Comparison of ENCODE assay signal across 8 mouse cellular contexts in genomic region chr19:43959162-43959561, GRCm38 (mm10). TPM values are rescaled to one million over a fixed set of nuclear protein-coding genes. Genes with fewer than 3 reads are reported as not detected.
DNase-seq lines count a peak whose midpoint lies in the region; ATAC-seq and TF ChIP-seq lines count a peak whose summit lies in the region.

No protein-coding gene starts in this region.

- peak; percentile 94 for TF ChIP-seq CTCF in kidney, postnatal 0 days (IDR thresholded peaks at IDR 0.05; ENCODE audit: low read depth)
- peak; percentile 96 for TF ChIP-seq CTCF in liver, embryonic 14.5 days (IDR thresholded peaks at IDR 0.05; ENCODE audit: low read depth)

- H3K36me3 ChIP-seq in kidney, postnatal 0 days (ENCODE audit: insufficient read depth, low read length), result no peaks in the 10 kb centered on the region
- no peaks in the 10 kb centered on the region for H3K36me3 ChIP-seq in liver, embryonic 14.5 days (replicated peaks; ENCODE audit: control insufficient read depth, insufficient read depth, low read depth)

- no peaks in the 10 kb centered on the region for H3K9me3 ChIP-seq in kidney, postnatal 0 days (replicated peaks; ENCODE audit: low read length)
- no peaks in the 10 kb centered on the region for H3K9me3 ChIP-seq in liver, embryonic 14.5 days (ENCODE audit: control insufficient read depth, low read length)

- intact Hi-C loops in gastrocnemius, postnatal 36 days (cut with DNase I), result loop anchor here (2.0 kb wide), 1 partner anchor 126 kb away; no protein-coding TSS in a partner anchor

- H3K4me3 ChIP-seq in kidney, postnatal 0 days (replicated peaks; ENCODE audit: low read depth, low read length), result no peak overlapping the region
- no peak overlapping the region for H3K4me3 ChIP-seq in liver, embryonic 14.5 days (ENCODE audit: insufficient read depth in 1 of 2, low read depth in 2 of 2, low read length in 2 of 2)

- H3K27me3 ChIP-seq in kidney, postnatal 0 days (ENCODE audit: insufficient read depth, low read length), result no peaks in the 10 kb centered on the region
- no peaks in the 10 kb centered on the region for H3K27me3 ChIP-seq in liver, embryonic 14.5 days (ENCODE audit: control insufficient read depth, insufficient read depth, low read length)

- no peak for TF ChIP-seq EP300 in liver, embryonic 14.5 days (IDR thresholded peaks at IDR 0.05; ENCODE audit: low read depth)

- peak; percentile 73 for DNase-seq in A20 (ENCODE audit: low read depth, low spot score)
- DNase-seq in T-cell, adult 2 months (ENCODE audit: low spot score), result peak; percentile 37
- DNase-seq in cerebellum, postnatal 25 days, result peak; percentile 63 to 79
- peak; percentile 38 to 59 for DNase-seq in gastrocnemius, postnatal 36 days
- DNase-seq in kidney, postnatal 0 days (ENCODE audit: low spot score), result peak; percentile 80
- peak; percentile 31 to 36 (median 36) for DNase-seq in liver, embryonic 14.5 days (ENCODE audit: low read depth in 3 of 3, low spot score in 3 of 3)
- DNase-seq in retina, adult 2 months (ENCODE audit: low read depth, low spot score), result peak; percentile 65
- DNase-seq in thymus, postnatal 36 days, result peak; percentile 48 to 60

- 14% methylated on average over 2 of the region's 2 CpGs for WGBS in kidney, postnatal 0 days
- WGBS in liver, embryonic 14.5 days (ENCODE audit: insufficient replicate concordance), result 19% methylated on average over 2 of the region's 2 CpGs

- peak; percentile 40 for ATAC-seq in kidney, postnatal 0 days (replicated peaks; ENCODE audit: low FRiP score, low read depth)
- 0 out of 2 replicates have a peak, but pooled peaks have one; percentile 35 for ATAC-seq in liver, embryonic 14.5 days (ENCODE audit: insufficient read depth)

- H3K4me1 ChIP-seq in kidney, postnatal 0 days (replicated peaks; ENCODE audit: insufficient read depth, low read length), result peaks cover 6% of the 10 kb centered on the region; the same call in 1 of the 2 replicates
- H3K4me1 ChIP-seq in liver, embryonic 14.5 days (replicated peaks; ENCODE audit: control insufficient read depth in 2 of 2, insufficient read depth in 2 of 2, low read length in 1 of 2), result no peaks in the 10 kb centered on the region

- H3K4me2 ChIP-seq in kidney, postnatal 0 days (ENCODE audit: low read length), result no peak overlapping the region
- H3K4me2 ChIP-seq in liver, embryonic 14.5 days (ENCODE audit: low read depth), result no peak overlapping the region

- H3K9ac ChIP-seq in kidney, postnatal 0 days (ENCODE audit: low read depth, low read length), result no peak overlapping the region
- H3K9ac ChIP-seq in liver, embryonic 14.5 days (replicated peaks), result no peak overlapping the region

- no peak overlapping the region for H3K27ac ChIP-seq in kidney, postnatal 0 days
- H3K27ac ChIP-seq in liver, embryonic 14.5 days, result no peak overlapping the region

RNA-seq across cellular contexts. Expression of gene Dnmbp, which starts 19.2 kb away (rescaled TPM):
- total RNA-seq in gastrocnemius, postnatal 36 days (2021), result 1 to 10 TPM; 8.3 to 9.7 TPM
- polyA plus RNA-seq in kidney, postnatal 0 days (2015; fragmentation: Nextera tagmentation; extraction: Ambion mirVana), result 19.2 and 20.7 TPM in 2 replicates
- polyA plus RNA-seq in liver, embryonic 14.5 days (2012; rRNA removed), result 2.1 and 2.2 TPM in 2 replicates
- polyA plus RNA-seq in liver, embryonic 14.5 days (2014; fragmentation: Nextera tagmentation; extraction: Ambion mirVana), result 1.3 and 1.5 TPM in 2 replicates

RNA-seq across cellular contexts. Expression of gene Cpn1, which starts 27.2 kb away (rescaled TPM):
- not detected for total RNA-seq in gastrocnemius, postnatal 36 days (2021)
- 82.1 and 94.2 TPM in 2 replicates for polyA plus RNA-seq in kidney, postnatal 0 days (2015; fragmentation: Nextera tagmentation; extraction: Ambion mirVana)
- polyA plus RNA-seq in liver, embryonic 14.5 days (2012; rRNA removed), result 49.5 and 50.9 TPM in 2 replicates
- polyA plus RNA-seq in liver, embryonic 14.5 days (2014; fragmentation: Nextera tagmentation; extraction: Ambion mirVana), result 43.9 and 50.1 TPM in 2 replicates
